Mouse (Mus musculus): ENCODE data around the gene Tex48. TPM values are rescaled to one million over a fixed set of nuclear protein-coding genes. Genes with fewer than 3 reads are reported as not detected.

The Tex48 gene
- total and polyA plus RNA-seq, 3 experiments: not detected

GRCm38 (mm10) chr4:63580078-63580477, 42.1 kb downstream of the Tex48 start:
- Histone ChIP-seq H3K27ac (ENCODE audit: insufficient read depth, low read depth) (no peak overlapping the region), H3K9ac (ENCODE audit: insufficient read depth, low read depth) (no peak overlapping the region), H3K4me2 (ENCODE audit: insufficient read depth, low read depth, poor library complexity, severe bottlenecking) (no peak overlapping the region), H3K4me1 (ENCODE audit: control insufficient read depth in 1 of 2, insufficient read depth in 2 of 2) (no peaks in the 10 kb centered on the region), H3K36me3 (replicated peaks in 1 of 2; ENCODE audit: control insufficient read depth in 1 of 2, insufficient read depth in 1 of 2, low read length in 1 of 2) (peaks cover 29 to 72% of the 10 kb centered on the region in 2 experiments), H3K4me3 (replicated peaks in 1 of 3; ENCODE audit: low read depth in 2 of 3, low read length in 2 of 3, poor library complexity in 1 of 3) (no peak overlapping the region), H3K9me3 (replicated peaks; ENCODE audit: low read length) (peaks cover 4% of the 10 kb centered on the region), H3K79me2 (replicated peaks; ENCODE audit: control insufficient read depth, extremely low read depth, insufficient read depth, poor library complexity, severe bottlenecking) (no peaks in the 10 kb centered on the region), H3K27me3 (replicated peaks) (no peaks in the 10 kb centered on the region)
- no peak for DNase-seq (ENCODE audit: extremely low read depth)
- in situ Hi-C loops (cut with MboI; ENCODE audit: low pct_ligation_motif_present, low pct_unique_long_range_greater_than_20kb, low sequenced_read_pairs): no loop called here
- no peak for TF ChIP-seq MAZ (IDR thresholded peaks at IDR 0.05; ENCODE audit: low read depth, low read length)
- no peak for TF ChIP-seq ZMIZ1 (IDR thresholded peaks at IDR 0.05; ENCODE audit: low read depth, low read length)
- TF ChIP-seq TCF12 (IDR thresholded peaks at IDR 0.05; ENCODE audit: low read depth, low read length): no peak
- no peak for TF ChIP-seq MEF2A (IDR thresholded peaks at IDR 0.05; ENCODE audit: borderline replicate concordance, low read depth, low read length)
- no peak for TF ChIP-seq JUN (IDR thresholded peaks at IDR 0.05; ENCODE audit: insufficient read depth, low read depth, low read length)
- dilution Hi-C loops (cut with MboI; ENCODE audit: extremely low pct_ligation_motif_present, extremely low pct_unique_long_range_greater_than_20kb, low sequenced_read_pairs): no loop called here

- no peaks in the 10 kb centered on the region for H3K79me2 ChIP-seq (replicated peaks; ENCODE audit: control insufficient read depth, extremely low read depth, insufficient read depth, poor library complexity, severe bottlenecking)
- H3K4me1 ChIP-seq (ENCODE audit: control insufficient read depth in 1 of 2, insufficient read depth in 2 of 2): no peaks in the 10 kb centered on the region
- no peak overlapping the region for H3K27ac ChIP-seq (ENCODE audit: insufficient read depth, low read depth)
- H3K9me3 ChIP-seq (replicated peaks; ENCODE audit: low read length): peaks cover 4% of the 10 kb centered on the region
- peaks cover 29 to 68% of the 10 kb centered on the region in 2 experiments for H3K36me3 ChIP-seq (replicated peaks in 1 of 2; ENCODE audit: control insufficient read depth in 1 of 2, insufficient read depth in 1 of 2, low read length in 1 of 2)
- TF ChIP-seq PAX5 (IDR thresholded peaks at IDR 0.05; ENCODE audit: low read length): no peak
- no peak for TF ChIP-seq KAT2A (IDR thresholded peaks at IDR 0.05; ENCODE audit: insufficient replicate concordance, low read length)
- no peak for TF ChIP-seq NELFE (IDR thresholded peaks at IDR 0.05; ENCODE audit: low read depth, low read length)
- TF ChIP-seq USF2 (conservative IDR thresholded peaks at IDR 0.05; ENCODE audit: low read depth, low read length): no peak
- no peak for TF ChIP-seq SMC3 (IDR thresholded peaks at IDR 0.05; ENCODE audit: low read depth, low read length)
- no peak for TF ChIP-seq ZMIZ1 (IDR thresholded peaks at IDR 0.05; ENCODE audit: low read depth, low read length)
- no peak for TF ChIP-seq GABPA (IDR thresholded peaks at IDR 0.05; ENCODE audit: insufficient replicate concordance, low read depth, low read length)
- TF ChIP-seq IRF4 (IDR thresholded peaks at IDR 0.05; ENCODE audit: low read depth, low read length): no peak
- TF ChIP-seq RCOR1 (conservative IDR thresholded peaks at IDR 0.05; ENCODE audit: low read depth, low read length): no peak
- no peak for TF ChIP-seq ETS1 (conservative IDR thresholded peaks at IDR 0.05; ENCODE audit: low read depth, low read length)
- in situ Hi-C loops (cut with MboI; ENCODE audit: low pct_ligation_motif_present, low pct_unique_long_range_greater_than_20kb, low sequenced_read_pairs): no loop called here
- dilution Hi-C loops (cut with MboI; ENCODE audit: extremely low pct_ligation_motif_present, extremely low pct_unique_long_range_greater_than_20kb, low sequenced_read_pairs): no loop called here
- H3K4me3 ChIP-seq (replicated peaks in 1 of 3; ENCODE audit: low read depth in 2 of 3, low read length in 2 of 3, poor library complexity in 1 of 3): no peak overlapping the region
- no peaks in the 10 kb centered on the region for H3K27me3 ChIP-seq (replicated peaks)
- no peak for DNase-seq (ENCODE audit: extremely low read depth)
- no peak overlapping the region for H3K4me2 ChIP-seq (ENCODE audit: insufficient read depth, low read depth, poor library complexity, severe bottlenecking)
- no peak overlapping the region for H3K9ac ChIP-seq (ENCODE audit: insufficient read depth, low read depth)
Measured at GRCm38 (mm10) chr4:63579649-63580048, 42.6 kb downstream of the Tex48 start.

All from CH12.LX (cell line).